Mouse (Mus musculus): ENCODE results near the gene Kcp. TPM values are rescaled to one million over a fixed set of nuclear protein-coding genes. Genes with fewer than 3 reads are reported as not detected.

Gene Kcp
- polyA plus RNA-seq, 1 experiment from 2014 or later = 9.2 TPM

DNA sequence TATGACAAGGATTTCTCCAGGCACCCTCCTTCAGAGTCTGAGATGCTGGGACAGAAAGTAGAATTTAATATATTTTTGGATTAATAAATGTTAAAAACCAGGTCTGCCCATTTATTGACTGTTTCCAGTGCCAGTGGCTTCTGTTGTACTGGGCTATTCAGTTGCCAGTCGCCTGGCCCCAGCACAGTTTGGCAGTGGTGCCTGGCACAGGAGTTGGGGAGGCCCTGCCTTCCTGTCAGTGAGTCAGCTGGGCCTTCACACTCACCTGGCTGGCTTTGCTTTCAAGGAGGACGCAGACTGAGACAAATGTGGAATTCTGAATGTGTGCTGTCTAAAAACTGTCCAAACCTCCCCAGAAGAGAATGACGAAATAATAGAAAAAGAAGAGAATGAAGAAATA, 29.5 kb upstream of the Kcp start:
- Histone ChIP-seq H3K4me3 (ENCODE audit: low read length) (no peak overlapping the region), H3K36me3 (ENCODE audit: control insufficient read depth, insufficient read depth) (peaks cover 9% of the 10 kb centered on the region), H3K4me2 (ENCODE audit: low read depth, low read length) (no peak overlapping the region), H3K27ac (ENCODE audit: low read length) (no peak overlapping the region), H3K27me3 (ENCODE audit: control insufficient read depth, insufficient read depth, low read length) (no peaks in the 10 kb centered on the region), H3K9me3 (replicated peaks; ENCODE audit: control insufficient read depth, low read length) (no peaks in the 10 kb centered on the region), H3K9ac (ENCODE audit: low read length) (no peak overlapping the region), H3K4me1 (ENCODE audit: control insufficient read depth, insufficient read depth, low read length) (peaks cover 9% of the 10 kb centered on the region; the same call in 1 of the 2 replicates)
- no peak for ATAC-seq (replicated peaks; ENCODE audit: extremely low read depth, insufficient read depth, low FRiP score)
- WGBS = 83% methylated on average over 3 of the region's 3 CpGs

DNA sequence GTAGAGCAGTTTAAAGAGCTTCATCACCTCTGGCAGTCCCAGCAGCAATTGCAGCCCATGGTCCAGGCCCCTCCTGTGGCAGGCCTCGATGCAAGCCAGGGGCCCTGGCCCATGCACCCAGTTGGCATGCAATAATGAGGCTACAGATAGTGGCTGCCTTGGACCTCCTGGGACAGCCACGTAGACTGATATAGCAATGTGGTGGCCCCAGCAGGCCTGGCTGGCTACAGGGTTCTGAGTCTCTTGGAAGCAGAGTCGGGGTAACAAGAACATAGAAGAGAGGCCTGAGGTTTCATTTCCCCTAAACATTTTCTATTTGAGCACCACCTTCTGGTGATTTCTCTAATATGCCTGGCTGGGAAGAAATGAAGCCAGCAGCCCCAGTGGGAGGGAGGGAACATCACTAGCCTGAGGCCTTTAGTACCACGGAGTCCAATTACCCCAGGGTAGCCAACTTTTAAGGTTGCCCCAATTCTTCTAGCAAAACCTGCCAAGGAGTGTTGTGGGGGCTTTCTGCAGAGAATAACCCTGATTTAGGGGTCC, 29.0 kb upstream of the Kcp start:
- no peaks in the 10 kb centered on the region for H3K27me3 ChIP-seq (ENCODE audit: control insufficient read depth, insufficient read depth, low read length)
- 64% methylated on average over 4 of the region's 4 CpGs for WGBS
- H3K4me2 ChIP-seq (ENCODE audit: low read depth, low read length) = no peak overlapping the region
- H3K9ac ChIP-seq (ENCODE audit: low read length) = no peak overlapping the region
- no peak overlapping the region for H3K27ac ChIP-seq (ENCODE audit: low read length)
- no peaks in the 10 kb centered on the region for H3K9me3 ChIP-seq (replicated peaks; ENCODE audit: control insufficient read depth, low read length)
- no peak for ATAC-seq (replicated peaks; ENCODE audit: extremely low read depth, insufficient read depth, low FRiP score)
- H3K4me3 ChIP-seq (ENCODE audit: low read length) = no peak overlapping the region
- H3K36me3 ChIP-seq (ENCODE audit: control insufficient read depth, insufficient read depth) = peaks cover 5% of the 10 kb centered on the region; the same call in 1 of the 2 replicates
- H3K4me1 ChIP-seq (ENCODE audit: control insufficient read depth, insufficient read depth, low read length) = peaks cover 9% of the 10 kb centered on the region; the same call in 1 of the 2 replicates

DNA sequence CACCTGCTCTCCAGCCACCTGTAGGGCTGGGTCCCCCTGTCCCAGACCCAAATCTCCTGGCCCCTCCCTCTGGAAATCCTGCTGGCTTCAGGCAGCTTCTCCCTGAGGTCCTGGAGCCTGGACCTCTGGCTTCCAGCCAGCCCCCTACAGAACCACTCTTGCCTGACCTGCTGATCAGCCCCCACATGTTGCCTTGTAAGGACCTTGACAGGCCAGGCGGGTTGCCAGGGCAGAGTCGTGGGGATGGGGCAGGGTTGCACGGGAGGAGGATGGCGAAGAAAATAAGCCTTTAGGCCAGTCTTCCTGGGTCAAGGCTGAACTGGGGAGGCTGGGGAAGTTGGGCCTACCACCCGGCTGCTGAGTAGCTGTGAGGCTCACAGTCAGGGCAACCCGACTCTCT, 27.6 kb upstream of the Kcp start:
- no peak overlapping the region for H3K27ac ChIP-seq (ENCODE audit: low read length)
- H3K9ac ChIP-seq (ENCODE audit: low read length) = no peak overlapping the region
- 46% methylated on average over 6 of the region's 6 CpGs for WGBS
- H3K4me1 ChIP-seq (ENCODE audit: control insufficient read depth, insufficient read depth, low read length) = peaks cover 9% of the 10 kb centered on the region; the same call in 1 of the 2 replicates
- H3K27me3 ChIP-seq (ENCODE audit: control insufficient read depth, insufficient read depth, low read length) = no peaks in the 10 kb centered on the region
- H3K4me2 ChIP-seq (ENCODE audit: low read depth, low read length) = no peak overlapping the region
- peak; percentile 70 for ATAC-seq (replicated peaks; ENCODE audit: extremely low read depth, insufficient read depth, low FRiP score)
- H3K9me3 ChIP-seq (replicated peaks; ENCODE audit: control insufficient read depth, low read length) = no peaks in the 10 kb centered on the region
- no peak overlapping the region for H3K4me3 ChIP-seq (ENCODE audit: low read length)
- 0 out of 2 replicates have a peak, but pooled peaks cover 3% of the 10 kb centered on the region for H3K36me3 ChIP-seq (ENCODE audit: control insufficient read depth, insufficient read depth)

DNA sequence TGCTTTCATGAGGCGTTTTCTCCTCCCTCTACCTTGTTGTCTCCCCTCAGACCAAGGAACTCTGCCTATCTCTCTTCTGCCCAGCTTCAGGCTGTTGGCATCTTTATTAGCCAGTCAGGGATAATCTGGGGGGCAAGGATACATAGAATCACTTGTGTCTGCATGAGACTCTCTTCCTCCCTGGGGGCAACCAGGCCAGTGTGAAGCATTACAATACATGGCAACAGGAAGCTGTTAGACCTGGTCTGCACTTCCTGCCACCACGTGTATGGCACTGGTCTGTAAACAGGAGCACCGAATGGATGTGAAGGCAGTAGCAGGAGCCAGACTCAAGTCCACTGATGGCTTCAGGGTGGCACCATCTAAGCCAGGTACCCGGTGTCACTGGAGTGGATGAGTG, 22.3 kb upstream of the Kcp start:
- peaks cover 4% of the 10 kb centered on the region; the same call in 1 of the 2 replicates for H3K9me3 ChIP-seq (replicated peaks; ENCODE audit: control insufficient read depth, low read length)
- 56% methylated on average over 4 of the region's 4 CpGs for WGBS

DNA sequence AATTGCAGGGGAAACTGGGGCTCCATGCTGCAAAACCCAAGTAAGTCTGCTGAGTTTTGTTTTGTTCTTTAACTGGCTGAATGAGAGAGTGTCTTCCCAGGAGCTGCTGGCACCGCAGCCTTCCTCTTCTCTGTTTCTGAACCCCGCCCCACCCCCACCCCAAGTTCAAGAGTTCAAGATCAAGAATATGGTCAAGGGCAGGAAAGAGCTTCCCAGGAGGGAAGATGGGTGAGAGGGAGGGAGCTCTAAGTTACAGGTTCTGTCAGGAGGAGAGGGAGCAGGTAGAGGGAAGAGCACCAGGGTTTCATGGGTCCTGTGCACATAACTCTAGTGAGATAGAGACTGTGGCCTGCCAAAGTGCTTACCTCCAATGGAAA, 21.7 kb upstream of the Kcp start:
- WGBS = 12% methylated on average over 2 of the region's 2 CpGs
- Histone ChIP-seq H3K9me3 (replicated peaks; ENCODE audit: control insufficient read depth, low read length) (peaks cover 4% of the 10 kb centered on the region; the same call in 1 of the 2 replicates), H3K27me3 (ENCODE audit: control insufficient read depth, insufficient read depth, low read length) (peaks cover 13% of the 10 kb centered on the region), H3K36me3 (ENCODE audit: control insufficient read depth, insufficient read depth) (no peaks in the 10 kb centered on the region), H3K4me1 (ENCODE audit: control insufficient read depth, insufficient read depth, low read length) (peaks cover 32% of the 10 kb centered on the region), H3K4me2 (ENCODE audit: low read depth, low read length) (peak overlapping the region; percentile 60), H3K27ac (ENCODE audit: low read length) (no peak overlapping the region), H3K4me3 (ENCODE audit: low read length) (peak overlapping the region; percentile 34), H3K9ac (ENCODE audit: low read length) (peak overlapping the region; percentile 47; the same call in 1 of the 2 replicates)
- ATAC-seq (replicated peaks; ENCODE audit: extremely low read depth, insufficient read depth, low FRiP score) = no peak

More for the DNA sequence above, 22.3 kb upstream of the Kcp start:
- H3K4me3 ChIP-seq (ENCODE audit: low read length) = no peak overlapping the region
- H3K27me3 ChIP-seq (ENCODE audit: control insufficient read depth, insufficient read depth, low read length) = peaks cover 13% of the 10 kb centered on the region
- no peak overlapping the region for H3K4me2 ChIP-seq (ENCODE audit: low read depth, low read length)
- no peak for ATAC-seq (replicated peaks; ENCODE audit: extremely low read depth, insufficient read depth, low FRiP score)
- H3K27ac ChIP-seq (ENCODE audit: low read length) = no peak overlapping the region
- no peak overlapping the region for H3K9ac ChIP-seq (ENCODE audit: low read length)
- no peaks in the 10 kb centered on the region for H3K36me3 ChIP-seq (ENCODE audit: control insufficient read depth, insufficient read depth)
- H3K4me1 ChIP-seq (ENCODE audit: control insufficient read depth, insufficient read depth, low read length) = peaks cover 33% of the 10 kb centered on the region

DNA sequence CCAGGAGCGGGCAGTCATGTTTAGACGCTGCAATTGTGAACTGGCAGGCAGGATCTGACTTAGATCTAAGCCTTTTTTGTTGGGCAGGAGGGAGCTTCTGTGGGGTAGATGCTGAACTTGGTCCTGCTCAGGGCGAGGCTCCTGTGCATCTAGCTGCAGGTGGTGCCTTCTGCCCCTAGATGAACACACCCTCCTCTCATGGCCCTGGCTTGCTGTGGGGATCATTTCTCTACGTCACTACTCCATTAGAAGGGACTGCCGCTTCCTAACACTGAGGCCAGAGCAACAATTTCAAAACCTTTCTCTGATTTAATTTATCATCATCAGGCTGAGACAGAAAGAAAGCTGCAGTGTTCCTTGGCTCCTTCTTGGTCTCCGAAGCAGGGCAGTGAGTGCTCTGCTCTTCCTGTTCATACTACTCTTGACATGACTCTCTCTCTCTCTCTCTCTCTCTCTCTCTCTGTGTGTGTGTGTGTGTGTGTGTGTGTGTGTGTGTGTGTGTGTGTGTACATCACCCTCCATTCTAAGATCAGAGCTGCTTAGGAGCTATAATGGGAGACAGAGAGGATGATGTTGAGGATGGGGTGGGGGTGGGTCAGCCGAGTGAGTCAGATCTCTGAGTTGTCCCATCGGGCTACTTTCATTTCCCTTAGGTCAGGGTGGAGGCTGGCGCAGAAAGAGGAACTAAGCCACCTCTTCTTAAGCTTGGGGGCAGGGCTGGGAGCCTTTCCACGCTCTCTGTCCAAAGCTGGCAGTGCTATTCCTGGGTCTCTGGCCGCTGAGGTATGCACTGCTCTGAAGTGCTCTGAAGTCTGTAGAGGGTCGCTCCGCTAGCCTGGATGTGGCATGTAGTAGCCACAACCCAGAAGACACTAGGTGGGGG, 21.1 kb upstream of the Kcp start:
- Histone ChIP-seq H3K4me1 (ENCODE audit: control insufficient read depth, insufficient read depth, low read length) (peaks cover 32% of the 10 kb centered on the region), H3K27me3 (ENCODE audit: control insufficient read depth, insufficient read depth, low read length) (peaks cover 13% of the 10 kb centered on the region), H3K9me3 (replicated peaks; ENCODE audit: control insufficient read depth, low read length) (peaks cover 4% of the 10 kb centered on the region; the same call in 1 of the 2 replicates), H3K36me3 (ENCODE audit: control insufficient read depth, insufficient read depth) (no peaks in the 10 kb centered on the region), H3K4me2 (ENCODE audit: low read depth, low read length) (peak overlapping the region; percentile 60), H3K9ac (ENCODE audit: low read length) (peak overlapping the region; percentile 47; the same call in 1 of the 2 replicates), H3K27ac (ENCODE audit: low read length) (no peak overlapping the region), H3K4me3 (ENCODE audit: low read length) (peak overlapping the region; percentile 34)
- 19% methylated on average over 13 of the region's 13 CpGs for WGBS
- ATAC-seq (replicated peaks; ENCODE audit: extremely low read depth, insufficient read depth, low FRiP score) = peak; percentile 62; the same call in 1 of the 2 replicates

DNA sequence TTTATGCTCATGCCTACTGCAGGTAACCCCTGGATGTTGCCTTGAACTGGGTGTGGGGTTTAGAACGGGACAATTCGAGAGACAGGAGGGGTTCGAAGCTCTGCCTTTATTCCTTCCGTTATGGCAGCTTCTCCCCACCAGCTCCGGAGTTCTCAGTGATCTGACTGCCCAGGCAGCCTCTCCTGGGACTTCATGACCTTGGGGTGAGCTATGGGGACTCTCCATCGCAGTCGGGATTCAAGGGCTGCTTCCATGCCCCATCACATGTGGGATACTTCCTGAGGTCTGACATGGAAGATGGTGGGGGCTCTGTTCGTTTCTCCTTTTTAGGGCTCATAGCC, 20.4 kb upstream of the Kcp start:
- Histone ChIP-seq H3K27me3 (ENCODE audit: control insufficient read depth, insufficient read depth, low read length) (peaks cover 13% of the 10 kb centered on the region), H3K27ac (ENCODE audit: low read length) (no peak overlapping the region), H3K4me2 (ENCODE audit: low read depth, low read length) (peak overlapping the region; percentile 97), H3K9ac (ENCODE audit: low read length) (no peak overlapping the region), H3K9me3 (replicated peaks; ENCODE audit: control insufficient read depth, low read length) (peaks cover 4% of the 10 kb centered on the region; the same call in 1 of the 2 replicates), H3K36me3 (ENCODE audit: control insufficient read depth, insufficient read depth) (no peaks in the 10 kb centered on the region), H3K4me1 (ENCODE audit: control insufficient read depth, insufficient read depth, low read length) (peaks cover 32% of the 10 kb centered on the region), H3K4me3 (ENCODE audit: low read length) (peak overlapping the region; percentile 69)
- 18% methylated on average over 8 of the region's 8 CpGs for WGBS
- ATAC-seq (replicated peaks; ENCODE audit: extremely low read depth, insufficient read depth, low FRiP score) = no peak

DNA sequence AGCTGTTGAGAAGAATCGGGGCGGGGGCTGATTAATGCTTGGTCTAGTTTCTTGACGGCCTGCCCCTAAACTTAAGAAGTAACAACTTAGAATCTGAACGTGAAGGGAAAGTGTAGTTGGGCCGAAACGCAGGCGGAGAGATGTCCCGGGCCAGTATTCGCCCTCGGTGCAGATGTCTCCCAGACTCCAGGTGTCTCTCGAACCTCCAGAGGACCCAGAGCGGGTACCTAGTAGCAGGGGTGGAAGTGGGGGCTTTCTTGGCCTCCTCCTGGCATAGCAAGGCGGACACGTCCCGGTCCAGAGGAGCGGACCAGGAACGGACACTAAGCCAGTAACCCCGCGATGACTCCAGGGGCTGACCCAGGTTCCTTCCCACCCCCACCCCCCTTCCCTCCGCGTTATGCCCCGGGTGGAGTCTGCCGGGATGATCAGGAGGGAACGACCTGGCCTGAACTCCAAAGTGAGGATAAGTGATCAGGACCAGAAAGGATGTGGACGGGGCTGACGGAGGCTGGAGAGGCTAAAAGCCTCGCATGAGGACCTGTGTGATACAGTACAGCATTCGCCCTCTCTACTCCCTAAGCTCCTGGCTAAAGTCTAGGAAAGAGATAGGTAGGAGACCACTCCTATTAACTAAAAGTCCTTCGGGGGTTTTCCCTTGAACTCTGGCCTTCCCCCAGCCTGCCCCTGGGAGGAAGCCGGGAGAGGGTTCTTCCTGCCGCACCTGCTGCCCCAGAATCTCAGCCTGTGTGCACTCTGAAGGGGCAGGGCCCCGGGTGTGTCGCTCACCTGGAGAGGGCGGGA, 19.8 kb upstream of the Kcp start:
- Histone ChIP-seq H3K4me2 (ENCODE audit: low read depth, low read length) (peak overlapping the region; percentile 97), H3K4me1 (ENCODE audit: control insufficient read depth, insufficient read depth, low read length) (peaks cover 32% of the 10 kb centered on the region), H3K36me3 (ENCODE audit: control insufficient read depth, insufficient read depth) (no peaks in the 10 kb centered on the region), H3K9me3 (replicated peaks; ENCODE audit: control insufficient read depth, low read length) (peaks cover 4% of the 10 kb centered on the region; the same call in 1 of the 2 replicates), H3K4me3 (ENCODE audit: low read length) (peak overlapping the region; percentile 69), H3K27me3 (ENCODE audit: control insufficient read depth, insufficient read depth, low read length) (peaks cover 13% of the 10 kb centered on the region), H3K27ac (ENCODE audit: low read length) (no peak overlapping the region), H3K9ac (ENCODE audit: low read length) (peak overlapping the region; percentile 38; the same call in 1 of the 2 replicates)
- 6% methylated on average over 34 of the region's 34 CpGs for WGBS
- ATAC-seq (replicated peaks; ENCODE audit: extremely low read depth, insufficient read depth, low FRiP score) = no peak

Data from heart, embryonic 16.5 days (tissue).